Mouse (Mus musculus) myocyte (in vitro differentiated cells): Measurements from ENCODE around the gene Gys2.

Experiments used
- CEBPB ChIP-seq: IDR thresholded peaks from 2 replicates; pipeline ENCODE4 v1.6.1; 2011; ENCODE audit warnings: mild to moderate bottlenecking, moderate library complexity; ENCODE audit not compliant: poor library complexity, insufficient read depth, severe bottlenecking
- E2F4 ChIP-seq: IDR thresholded peaks from one replicate; pipeline ENCODE4 v1.6.1; 2011; ENCODE audit warnings: mild to moderate bottlenecking, control low read depth, moderate library complexity; ENCODE audit not compliant: insufficient read depth
- MAX ChIP-seq: IDR thresholded peaks from one replicate; pipeline ENCODE4 v1.6.1; 2011; ENCODE audit warnings: low read depth, mild to moderate bottlenecking, control low read depth
- MYOD1 ChIP-seq, 3 experiments: IDR thresholded peaks; one replicate each; pipeline ENCODE4 v1.6.1; 2011; ENCODE audit warnings: control low read depth in 2 of 3, low read depth in 2 of 3, mild to moderate bottlenecking in 2 of 3, moderate library complexity in 1 of 3; ENCODE audit not compliant: insufficient read length in 2 of 3, control insufficient read depth in 1 of 3
- POLR2A ChIP-seq: IDR thresholded peaks from one replicate; pipeline ENCODE4 v1.6.1; 2011; ENCODE audit warnings: low read depth, mild to moderate bottlenecking, control low read depth, moderate library complexity; ENCODE audit not compliant: insufficient read length
- REST ChIP-seq: IDR thresholded peaks from one replicate; pipeline ENCODE4 v1.6.1; 2011; ENCODE audit warnings: mild to moderate bottlenecking, control low read depth, moderate library complexity; ENCODE audit not compliant: insufficient read depth, insufficient read length

- no peak for TF ChIP-seq REST
- no peak for TF ChIP-seq POLR2A
- no peak for TF ChIP-seq MYOD1 (IDR thresholded peaks at IDR 0.05; ENCODE audit: control insufficient read depth in 1 of 3, insufficient read length in 2 of 3, low read depth in 2 of 3)
- no peak for TF ChIP-seq E2F4
- no peak for TF ChIP-seq MAX
- no peak for TF ChIP-seq CEBPB
Observed at GRCm38 (mm10) chr6:142381615-142382014, 91.3 kb downstream of the Gys2 start.
